Mouse (Mus musculus): ENCODE data around the gene Dpm1.

Gene Dpm1

GRCm38 (mm10) chr2:168229116-168230025 lies 1.0 kb downstream of the Dpm1 start:
- DNase-seq (ENCODE audit: extremely low spot score): no peak

DNA sequence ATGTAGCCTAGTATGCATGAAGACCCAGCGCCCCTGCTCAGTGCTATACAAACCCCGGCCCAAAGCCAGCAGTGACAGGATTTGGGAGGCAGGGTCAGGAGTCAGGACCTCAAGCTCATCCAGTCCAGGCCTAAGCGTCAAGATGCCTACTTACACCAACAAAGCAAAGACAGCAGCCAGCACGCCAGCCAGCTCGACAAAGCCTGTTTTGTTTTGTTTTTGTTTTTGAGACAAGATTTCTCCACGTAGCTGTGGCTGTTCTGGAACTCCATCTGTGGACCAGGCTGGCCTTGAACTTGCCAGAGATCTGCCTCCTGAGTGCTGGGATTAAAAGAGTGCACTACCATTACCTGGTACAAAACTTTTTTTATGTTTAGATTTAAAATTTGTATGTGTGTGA lies 7.1 kb downstream of the Dpm1 start:
- DNase-seq (ENCODE audit: extremely low spot score): no peak

GRCm38 (mm10) chr2:168213788-168214397 lies 16.5 kb downstream of the Dpm1 start:
- DNase-seq (ENCODE audit: extremely low spot score): no peak

- DNase-seq (ENCODE audit: extremely low spot score): no peak
Measured at GRCm38 (mm10) chr2:168207883-168208282, 22.5 kb downstream of the Dpm1 start.

DNA sequence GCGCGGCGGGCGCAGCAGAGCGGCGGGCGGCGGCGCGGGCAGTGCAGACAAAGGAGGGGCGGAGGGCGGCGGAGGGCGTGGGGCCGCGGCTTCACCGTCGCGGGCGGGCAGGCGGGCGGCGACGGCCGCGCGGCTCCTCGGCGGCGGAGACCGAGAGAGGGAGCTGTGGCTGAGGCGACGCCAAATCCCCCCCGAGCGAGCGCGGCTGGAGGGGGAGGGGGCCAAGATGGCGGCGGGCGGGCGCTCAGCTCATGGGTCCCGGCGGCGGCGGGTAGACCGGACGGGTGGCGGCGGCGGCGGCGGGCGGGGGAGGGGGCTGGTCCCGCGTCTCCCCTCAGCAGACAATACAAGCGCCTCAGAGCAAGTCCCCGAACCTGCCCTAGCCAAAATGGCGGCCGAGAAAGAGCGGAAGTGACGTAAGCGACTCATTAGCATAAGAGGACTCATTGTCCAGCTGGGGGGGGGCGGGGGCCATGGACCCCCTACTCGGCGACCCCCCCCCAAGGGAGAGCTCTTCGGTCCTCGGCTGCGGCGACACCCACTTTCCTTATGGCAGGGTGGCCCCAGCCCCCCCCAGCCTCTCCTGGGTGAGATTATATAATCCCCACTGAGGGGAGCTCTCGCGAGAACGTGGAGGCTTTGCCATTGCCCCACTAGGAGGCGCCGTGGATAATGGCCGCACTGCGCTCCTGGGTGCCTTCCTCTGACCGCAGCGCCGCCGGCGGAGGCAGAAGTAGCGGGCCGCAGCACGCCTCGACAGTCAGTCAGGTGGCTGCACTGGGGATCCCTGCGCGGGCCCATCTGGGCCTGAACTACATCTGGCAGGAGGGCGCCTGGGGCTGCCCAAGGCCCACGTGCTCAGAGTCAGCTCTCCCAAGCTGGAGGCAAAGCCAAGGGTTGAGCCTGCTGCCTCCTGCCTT lies 23.4 kb downstream of the Dpm1 start, which contains the start of gene Adnp:
TSS of gene Adnp (minus strand) at position 388 of the 920 bp plus-strand sequence.
- peak; percentile 98 for DNase-seq (ENCODE audit: extremely low spot score)

- peak; percentile 50 for DNase-seq (ENCODE audit: extremely low spot score)
Measured at GRCm38 (mm10) chr2:168205681-168206631, 24.4 kb downstream of the Dpm1 start.

DNA sequence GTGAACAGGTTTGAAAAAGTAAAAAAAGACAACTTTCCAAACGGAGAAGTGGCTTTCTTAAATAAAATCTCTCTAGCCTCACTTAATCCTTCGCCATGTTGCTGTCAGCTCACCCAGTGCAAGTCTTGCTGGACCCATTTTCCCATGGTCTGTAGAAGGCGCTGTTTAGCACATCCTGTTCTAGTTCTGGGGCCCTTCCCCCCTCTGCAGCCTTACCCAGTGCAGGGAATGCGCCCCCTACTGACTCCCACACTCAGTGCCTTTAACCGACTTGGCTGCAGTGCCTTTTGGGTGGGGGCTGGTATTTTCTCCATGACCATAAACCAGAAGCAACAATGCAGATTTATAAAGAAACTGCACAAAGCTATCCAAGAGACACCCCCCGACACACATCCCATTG lies 25.1 kb downstream of the Dpm1 start:
- peak; percentile 90 for DNase-seq (ENCODE audit: extremely low spot score)

- no peak for DNase-seq (ENCODE audit: extremely low spot score)
Measured at GRCm38 (mm10) chr2:168204476-168204999, 25.9 kb downstream of the Dpm1 start.

DNA sequence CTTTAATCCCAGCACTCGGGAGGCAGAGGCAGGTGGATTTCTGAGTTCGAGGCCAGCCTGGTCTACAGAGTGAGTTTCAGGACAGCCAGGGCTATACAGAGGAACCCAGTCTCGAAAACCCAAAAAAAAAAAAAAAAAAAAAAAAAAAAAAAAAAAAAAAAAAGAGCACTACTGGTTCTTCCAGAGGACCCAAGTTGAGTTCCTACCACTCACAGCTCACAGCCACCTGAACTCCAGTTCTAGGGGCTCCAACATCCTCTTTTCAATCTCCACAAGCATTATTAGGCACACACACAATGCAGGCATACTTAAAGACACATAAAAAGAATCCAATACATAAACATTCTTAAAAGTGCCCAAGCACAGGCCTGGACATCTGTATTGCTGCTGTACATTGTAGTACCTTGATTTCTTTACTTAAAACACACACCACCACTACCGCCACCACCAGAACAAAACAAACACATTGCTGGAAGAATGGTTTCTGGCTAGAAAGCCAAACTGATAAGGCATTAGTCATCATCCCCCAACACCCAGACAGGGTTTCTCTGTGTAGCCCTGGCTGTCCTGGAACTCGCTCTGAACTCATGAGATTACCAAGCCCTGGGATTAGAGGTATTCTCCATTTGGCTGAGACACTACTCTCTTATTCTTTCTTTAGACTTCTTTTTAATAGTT lies 30.2 kb downstream of the Dpm1 start:
- no peak for DNase-seq (ENCODE audit: extremely low spot score)

DNA sequence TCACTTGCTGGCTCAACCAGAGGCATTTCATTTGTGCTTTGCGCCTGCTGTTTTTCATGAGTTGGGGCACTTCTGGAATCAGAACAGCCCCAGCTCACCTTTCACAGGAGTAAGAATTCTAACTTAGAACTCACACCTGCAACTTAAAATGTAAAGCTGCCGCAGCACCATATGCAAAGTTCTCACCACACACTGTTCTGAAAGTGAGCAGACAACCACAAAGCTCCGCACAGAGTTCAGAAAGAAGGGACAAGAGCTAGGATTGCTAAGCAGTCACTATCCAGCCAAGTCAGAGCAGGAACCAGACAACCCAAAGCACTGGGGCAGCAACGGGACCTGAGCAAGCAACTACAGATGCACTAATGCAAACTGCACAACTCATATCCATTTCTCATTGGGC lies 30.9 kb downstream of the Dpm1 start:
- DNase-seq (ENCODE audit: extremely low spot score): no peak

DNA sequence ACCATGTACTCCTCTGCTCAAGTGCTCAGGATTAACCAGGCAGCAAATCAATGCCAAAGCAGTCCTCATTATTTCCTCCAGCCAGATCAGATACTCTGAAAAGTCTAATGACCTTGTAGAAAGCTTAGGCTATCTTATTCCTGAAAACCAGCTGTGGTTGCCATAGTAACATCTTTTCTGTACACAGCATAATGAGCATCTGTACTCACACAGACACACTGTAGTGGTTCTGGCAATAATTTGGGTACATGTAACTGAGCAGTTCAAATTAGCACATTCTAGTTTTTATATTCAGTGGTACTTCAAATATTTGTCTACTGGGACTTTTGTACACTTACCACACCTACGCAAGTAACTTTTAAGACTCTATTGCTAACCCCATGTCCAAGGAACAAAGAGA lies 32.0 kb downstream of the Dpm1 start:
- DNase-seq (ENCODE audit: extremely low spot score): no peak

DNA sequence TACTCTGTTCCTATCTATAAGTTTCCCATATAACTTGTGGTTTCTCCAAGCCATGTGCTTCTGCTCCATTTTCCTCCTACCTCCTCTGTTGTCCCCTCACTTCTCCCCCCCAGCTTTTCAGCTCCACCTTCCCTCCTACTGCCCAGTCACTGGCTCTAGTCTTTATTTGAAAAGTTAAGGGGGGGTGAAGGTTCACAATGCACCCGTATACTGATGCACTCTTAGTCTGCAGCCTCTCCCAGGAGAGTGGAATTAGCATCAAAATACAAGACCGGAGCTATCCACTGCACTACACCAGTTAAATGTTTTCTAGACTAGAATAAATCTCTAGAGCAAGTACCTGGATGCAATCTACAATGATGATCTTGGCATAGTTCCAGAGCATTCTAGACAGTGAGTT lies 34.7 kb downstream of the Dpm1 start:
- DNase-seq (ENCODE audit: extremely low spot score): no peak

- DNase-seq (ENCODE audit: extremely low spot score): no peak
Measured at GRCm38 (mm10) chr2:168193685-168194084, 36.7 kb downstream of the Dpm1 start.

GRCm38 (mm10) chr2:168191856-168192255 lies 38.5 kb downstream of the Dpm1 start:
- DNase-seq (ENCODE audit: extremely low spot score): no peak

- no peak for DNase-seq (ENCODE audit: extremely low spot score)
Measured at GRCm38 (mm10) chr2:168175946-168176345, 54.4 kb downstream of the Dpm1 start.

GRCm38 (mm10) chr2:168170167-168170685 lies 60.2 kb downstream of the Dpm1 start:
- peak; percentile 60 for DNase-seq (ENCODE audit: extremely low spot score)

DNA sequence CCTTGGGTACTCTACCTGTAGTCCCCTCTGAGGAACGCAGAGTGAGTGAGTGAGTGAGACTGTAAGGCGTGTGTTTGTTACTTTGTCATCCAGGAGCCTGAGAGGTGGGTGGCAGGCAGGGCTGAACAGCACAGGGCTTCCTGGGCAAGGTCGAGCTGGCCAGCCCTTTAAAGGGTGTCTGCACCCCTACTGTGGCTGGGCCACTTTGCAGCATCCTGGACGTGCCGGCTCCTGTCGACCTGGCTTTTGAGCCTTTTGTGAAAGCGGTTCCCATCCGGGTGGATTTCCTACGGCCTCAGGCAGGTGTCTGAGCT lies 60.6 kb downstream of the Dpm1 start:
- DNase-seq (ENCODE audit: extremely low spot score): no peak

DNA sequence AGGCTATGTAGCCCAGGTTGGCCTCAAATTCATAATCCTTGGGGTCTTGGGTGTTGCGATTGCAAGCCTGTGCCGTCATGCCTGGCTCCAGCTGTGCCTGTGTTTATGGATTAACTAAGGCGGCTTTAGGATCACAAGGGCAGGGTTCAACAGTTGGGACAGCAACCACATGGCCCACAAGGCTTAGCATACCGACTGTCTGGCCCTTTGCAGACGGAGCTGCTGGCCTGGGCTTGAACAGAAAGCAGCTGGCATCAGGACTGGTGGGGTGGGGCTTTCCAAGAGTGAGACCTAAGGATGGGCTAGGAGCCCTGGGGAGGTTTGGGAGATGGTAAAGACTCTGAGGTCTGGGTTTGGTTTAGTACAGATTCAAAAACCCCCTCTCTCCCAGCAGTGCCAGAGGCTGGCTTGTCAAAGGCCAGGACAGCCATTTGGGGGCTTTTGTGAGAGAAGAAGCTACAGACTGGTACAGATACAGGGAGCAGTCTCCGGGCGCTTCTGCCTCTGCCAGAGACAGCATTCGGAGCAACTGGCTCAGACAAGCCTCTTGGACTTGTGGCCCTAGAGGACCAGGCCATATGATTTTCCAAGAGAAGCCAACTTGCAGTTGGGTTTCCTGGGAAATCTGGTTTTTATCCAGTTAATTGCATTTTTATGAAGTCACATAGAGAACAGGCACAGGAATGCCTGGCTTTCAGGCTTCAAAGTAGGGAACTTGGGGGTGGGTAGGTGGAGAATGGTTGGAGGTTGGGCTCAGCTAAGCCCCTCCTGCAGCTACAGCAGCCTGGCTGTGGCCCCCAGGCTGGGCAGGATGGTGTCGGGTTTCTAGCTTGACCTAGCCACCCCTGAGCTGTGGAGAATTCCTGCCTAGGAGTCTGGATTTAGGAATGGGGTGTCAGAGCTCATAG lies 61.2 kb downstream of the Dpm1 start:
- DNase-seq (ENCODE audit: extremely low spot score): peak; percentile 75

DNA sequence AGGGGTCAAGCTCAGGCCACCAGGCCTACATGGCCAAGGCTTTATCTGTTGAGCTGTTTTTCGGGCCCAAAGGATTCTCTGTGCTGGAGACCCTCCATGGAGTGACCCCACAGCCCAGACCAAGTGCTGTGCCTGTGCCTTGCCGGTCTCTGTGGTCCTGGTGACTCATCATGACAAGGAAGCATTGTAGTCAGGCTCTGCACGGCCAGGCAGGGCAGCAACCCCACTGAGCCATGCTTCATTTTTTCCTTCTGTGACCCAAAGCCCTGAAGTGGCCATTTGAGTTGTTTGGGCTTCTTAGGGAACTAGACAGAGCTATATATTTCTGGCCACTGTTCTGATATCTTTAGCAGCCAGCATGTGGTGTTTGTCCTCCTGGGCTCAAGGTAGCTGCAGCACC lies 62.6 kb downstream of the Dpm1 start:
- DNase-seq (ENCODE audit: extremely low spot score): no peak

All from embryo, embryonic 9.5 days (tissue).